Mouse (Mus musculus) cortical plate, adult 2 months (tissue): ENCODE results near the gene Nrip1.

Experiments used
- CTCF ChIP-seq: fragments of 200-500 bp; IDR thresholded peaks from 2 replicates; pipeline ENCODE4 v1.5.1; 2011; ENCODE audit warnings: mild to moderate bottlenecking, control low read depth, low read length; ENCODE audit not compliant: insufficient read depth; ENCODE audit errors: extremely low read depth
- POLR2A ChIP-seq: fragments of 200-500 bp; IDR thresholded peaks from 2 replicates; pipeline ENCODE4 v1.6.1; 2011; ENCODE audit warnings: mild to moderate bottlenecking, low read length, control low read depth; ENCODE audit not compliant: insufficient read depth; ENCODE audit errors: extremely low read depth

- TF ChIP-seq CTCF, result no peak
- no peak for TF ChIP-seq POLR2A
Measured at GRCm38 (mm10) chr16:76299511-76299910, 74.1 kb downstream of the Nrip1 start.
